Mouse (Mus musculus) layer of hippocampus, adult 2 months (tissue): ENCODE results near the gene Mbd4. TPM values are rescaled to one million over a fixed set of nuclear protein-coding genes. Genes with fewer than 3 reads are reported as not detected.

ENCODE experiments used
- DNase-seq, 2 experiments: peaks; one replicate each; pipeline ENCODE4 v3.0.0; 2022; ENCODE audit warnings: low spot score in 2 of 2
- H3K27ac ChIP-seq: fragments of 200-600 bp; 2 replicates; pipeline ENCODE4 v1.8.1; 2022
- H3K4me3 ChIP-seq: fragments of 200-600 bp; 2 replicates; pipeline ENCODE4 v1.8.1; 2022; ENCODE audit warnings: mild to moderate bottlenecking
- CTCF ChIP-seq: fragments of 200-600 bp; conservative IDR thresholded peaks from 2 replicates; pipeline ENCODE4 v1.8.1; 2022; ENCODE audit warnings: antibody characterized with exemption, mild to moderate bottlenecking, moderate library complexity
- long read RNA-seq, 2 experiments: library from polyadenylated mRNA; stranded (forward); transcript quantifications; one replicate each; pipeline ENCODE4 v2.0.0; 2021; ENCODE audit warnings: borderline mapping rate in 2 of 2
- total RNA-seq, 2 experiments: library from RNA; stranded (reverse); gene quantifications; 2 replicates each; pipeline ENCODE4 v1.2.3; 2021

Mbd4 gene
- total RNA-seq, result 1 to 10 TPM; 6.3 to 6.8 TPM
- long read RNA-seq, experiment 1, partial matches to known transcripts, result 0 of 18 reads
- long read RNA-seq, experiment 1, other reads (novel, unspliced or antisense), result 14 of 18 reads
- long read RNA-seq, experiment 2, partial matches to known transcripts, result 0 of 3 reads
- long read RNA-seq, experiment 2, other reads (novel, unspliced or antisense), result 1 of 3 reads

DNA sequence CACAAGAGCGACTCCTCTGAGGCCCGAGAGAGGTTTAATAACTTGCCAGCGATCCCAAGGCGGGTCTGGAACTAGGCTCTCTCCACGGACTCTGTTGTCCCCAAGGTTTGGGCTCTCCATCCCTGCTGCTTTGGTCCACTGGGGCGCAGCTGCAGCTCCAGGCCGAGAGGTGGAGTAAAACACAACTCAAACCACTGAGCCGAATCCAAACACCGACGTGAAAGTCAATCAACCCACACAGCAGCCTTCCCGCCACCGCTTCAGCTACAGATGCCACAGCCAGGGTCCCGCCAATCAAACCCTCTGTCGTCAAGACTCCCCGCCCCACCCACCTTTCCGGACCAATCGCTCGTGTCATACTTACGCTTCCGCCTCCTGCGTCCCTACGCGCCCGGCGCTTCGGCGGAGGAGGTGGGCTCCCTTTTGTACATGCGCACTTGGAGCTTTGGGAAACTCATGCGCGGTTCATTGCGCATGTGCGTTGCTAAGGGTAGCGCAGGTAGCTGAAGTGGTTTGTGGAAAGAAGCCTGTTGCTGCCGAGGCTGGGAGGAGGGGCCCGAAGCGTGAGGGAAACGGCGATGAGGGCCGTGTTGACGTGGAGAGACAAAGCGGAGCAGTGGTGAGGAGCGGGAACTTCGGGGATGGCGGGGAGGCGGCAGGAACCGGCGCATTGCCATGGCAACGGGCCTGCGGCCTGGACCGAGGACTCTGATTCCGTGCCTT is at the start of gene Mbd4, which contains the start of gene Ift122:
Gene Mbd4, minus strand, starts transcription at position 281 of the 723 bp plus-strand sequence.
Gene Ift122, plus strand, starts transcription at position 380 of the 723 bp plus-strand sequence.
- H3K4me3 ChIP-seq, result peak within 1 kb of the TSS; percentile 67
- peak; percentile 98 to 100 for DNase-seq
- TF ChIP-seq CTCF, result peak; percentile 64
- H3K27ac ChIP-seq, result peak within 1 kb of the TSS; percentile 92

DNA sequence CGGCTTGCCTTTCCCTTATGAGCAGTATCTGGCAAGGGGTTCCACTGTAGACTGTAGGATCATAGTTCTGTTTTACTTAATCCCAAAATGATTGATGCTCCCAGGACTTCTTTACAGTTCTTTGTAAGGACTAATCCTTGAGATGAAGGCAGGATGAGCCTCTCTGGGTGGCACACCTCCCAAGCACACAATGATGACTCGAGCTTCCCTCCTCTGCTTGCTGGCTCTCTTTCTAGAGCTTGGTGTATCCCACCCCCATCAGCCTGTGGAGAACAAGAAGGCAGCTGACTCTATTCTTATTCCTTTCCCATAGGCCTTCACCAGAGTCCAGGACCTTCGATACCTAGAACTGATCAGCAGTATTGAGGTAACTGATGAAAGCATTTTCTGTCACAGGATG is 49.4 kb upstream of the Mbd4 start:
- Histone ChIP-seq H3K4me3 (no peak overlapping the region), H3K27ac (peak overlapping the region; percentile 40; the same call in 1 of the 2 replicates)
- DNase-seq, result no peak
- no peak for TF ChIP-seq CTCF

DNA sequence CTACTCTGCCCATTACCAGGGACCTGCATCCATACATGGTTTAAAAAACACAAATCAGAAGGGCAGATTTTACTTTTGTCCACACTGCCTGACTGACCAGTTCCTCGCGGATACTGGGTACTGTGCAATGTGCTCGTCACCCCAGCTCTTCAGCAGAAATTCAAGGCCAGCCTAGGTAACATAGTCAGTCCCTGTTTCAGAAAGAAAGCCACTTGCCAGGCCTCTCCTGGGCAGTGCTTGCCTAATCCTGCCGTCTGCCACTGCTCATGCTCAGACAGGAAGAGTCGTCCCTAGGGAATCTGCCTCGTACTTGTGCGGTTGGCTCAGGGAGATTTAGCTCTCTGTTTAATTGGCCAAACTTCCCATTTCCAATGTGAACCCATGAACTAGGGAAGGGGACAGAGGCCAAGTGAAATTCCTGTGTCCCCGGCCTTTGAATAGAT is 48.3 kb upstream of the Mbd4 start:
- no peak for TF ChIP-seq CTCF
- peak overlapping the region; percentile 69 for H3K27ac ChIP-seq

DNA sequence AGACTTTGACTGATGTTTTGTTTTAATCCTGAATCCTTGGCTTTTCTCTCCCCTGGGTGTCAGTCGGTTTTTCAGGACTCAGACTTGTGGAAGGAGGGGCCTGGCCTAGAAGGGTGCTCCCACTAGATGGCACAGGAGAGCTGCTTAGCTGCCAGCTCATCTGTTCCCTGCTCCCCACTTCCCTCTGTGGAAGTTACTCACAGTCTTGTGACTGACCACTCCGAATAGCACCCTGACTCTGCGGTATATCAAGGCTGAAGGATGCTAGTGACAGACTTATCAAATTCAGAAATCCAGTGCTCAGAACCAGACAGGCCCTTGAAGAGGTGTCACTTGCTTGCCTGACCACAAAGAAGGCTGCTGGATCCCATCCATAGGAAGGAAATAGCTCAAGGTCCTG is 47.9 kb upstream of the Mbd4 start:
- H3K27ac ChIP-seq, result peak overlapping the region; percentile 69
- DNase-seq, result peak; percentile 76 to 80
- H3K4me3 ChIP-seq, result no peak overlapping the region
- peak; percentile 95 for TF ChIP-seq CTCF

More for the DNA sequence above, 48.3 kb upstream of the Mbd4 start:
- H3K4me3 ChIP-seq, result no peak overlapping the region
- DNase-seq, result no peak

DNA sequence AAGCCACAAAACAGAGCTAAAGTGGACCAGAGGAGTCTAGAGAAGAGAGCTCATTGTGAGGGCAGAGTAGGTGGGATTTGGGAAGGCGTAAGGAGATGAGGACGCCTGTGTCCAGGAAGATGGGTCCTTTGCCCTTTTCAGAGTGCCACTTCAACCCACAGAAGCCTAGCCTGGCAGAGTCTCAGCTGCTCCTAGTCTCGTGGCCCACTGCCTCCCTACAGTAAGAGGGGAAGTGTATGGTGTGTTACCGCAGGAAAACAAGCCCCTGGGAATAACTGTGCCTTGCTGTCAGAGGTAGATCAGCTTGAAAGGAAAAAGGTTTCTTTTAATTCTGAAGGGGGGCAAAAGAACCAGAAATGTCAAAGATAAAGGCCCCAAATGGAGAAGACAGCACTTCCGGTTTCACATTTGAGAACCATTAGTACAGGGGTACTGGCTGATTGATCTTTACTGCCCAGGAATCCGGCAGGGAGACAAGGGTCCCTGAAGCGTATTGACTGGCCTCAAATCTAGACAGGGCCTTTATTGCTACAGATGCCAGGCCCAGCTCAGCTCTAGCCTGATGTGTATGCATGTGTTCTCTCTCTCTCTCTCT is 44.9 kb upstream of the Mbd4 start:
- no peak overlapping the region for H3K27ac ChIP-seq
- no peak for DNase-seq

DNA sequence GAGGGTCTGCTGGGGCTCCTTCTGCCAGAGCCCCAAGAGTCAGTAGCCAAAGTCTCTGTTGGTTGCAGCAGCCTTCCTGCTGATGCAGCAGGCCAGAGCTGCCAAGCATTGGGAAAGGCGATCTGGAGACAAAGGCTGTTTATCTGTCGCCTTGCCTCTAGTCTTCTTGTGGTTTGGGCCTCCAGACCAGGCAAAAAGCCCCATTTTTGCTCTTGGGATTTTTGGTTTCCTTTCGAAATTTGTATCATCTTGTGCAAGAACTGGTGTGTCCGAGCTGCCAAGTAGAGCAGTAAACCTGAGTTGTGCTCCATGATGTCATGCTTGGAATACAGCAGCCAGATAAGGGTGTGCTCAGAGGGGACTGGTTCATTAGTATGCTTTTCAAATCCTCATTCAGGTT is 43.9 kb upstream of the Mbd4 start:
- Histone ChIP-seq H3K27ac (peak overlapping the region; percentile 46), H3K4me3 (no peak overlapping the region)
- no peak for TF ChIP-seq CTCF
- DNase-seq, result no peak

More for the DNA sequence above, 44.9 kb upstream of the Mbd4 start:
- no peak for TF ChIP-seq CTCF
- no peak overlapping the region for H3K4me3 ChIP-seq

DNA sequence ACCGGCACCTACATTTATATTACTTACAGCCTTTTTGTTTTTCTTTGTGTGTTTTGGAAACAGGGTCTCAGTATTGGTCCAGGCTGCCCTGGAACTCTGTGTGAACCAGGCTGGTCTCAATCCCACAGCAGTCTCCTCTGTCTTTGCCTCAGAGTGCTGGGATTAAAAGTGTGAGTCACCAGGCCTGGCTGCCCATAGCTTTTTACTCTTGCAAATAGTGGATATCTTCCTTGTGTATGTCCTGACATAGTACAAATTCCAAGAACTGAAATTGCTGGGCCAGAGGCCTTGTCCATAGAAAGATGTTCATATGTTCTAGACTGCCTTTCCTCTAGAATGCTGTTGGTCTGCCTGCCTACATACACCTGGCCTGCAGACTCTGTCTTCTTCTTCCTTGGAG is 43.2 kb upstream of the Mbd4 start:
- TF ChIP-seq CTCF, result no peak
- peak overlapping the region; percentile 46 for H3K27ac ChIP-seq
- DNase-seq, result no peak
- no peak overlapping the region for H3K4me3 ChIP-seq

DNA sequence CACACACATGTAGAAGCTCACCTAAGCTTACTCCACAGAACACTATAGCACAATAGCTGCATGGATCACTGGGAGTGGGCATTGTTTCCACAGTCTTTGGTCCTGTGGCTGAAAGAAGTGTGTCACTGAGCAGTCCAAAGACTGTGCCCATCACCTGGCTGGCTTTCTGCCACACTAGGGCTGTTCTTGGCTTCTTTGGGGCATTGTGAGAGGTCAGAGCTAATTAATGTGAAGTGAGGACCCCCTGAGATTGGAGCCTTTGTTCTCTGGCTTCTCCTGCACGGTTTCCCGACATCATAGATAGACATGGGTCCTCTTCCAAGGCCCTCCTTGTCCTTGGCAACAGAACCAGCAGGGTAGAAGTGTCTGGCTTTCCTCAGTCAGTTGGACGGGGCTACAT is 39.2 kb upstream of the Mbd4 start:
- H3K27ac ChIP-seq, result peak overlapping the region; percentile 85

DNA sequence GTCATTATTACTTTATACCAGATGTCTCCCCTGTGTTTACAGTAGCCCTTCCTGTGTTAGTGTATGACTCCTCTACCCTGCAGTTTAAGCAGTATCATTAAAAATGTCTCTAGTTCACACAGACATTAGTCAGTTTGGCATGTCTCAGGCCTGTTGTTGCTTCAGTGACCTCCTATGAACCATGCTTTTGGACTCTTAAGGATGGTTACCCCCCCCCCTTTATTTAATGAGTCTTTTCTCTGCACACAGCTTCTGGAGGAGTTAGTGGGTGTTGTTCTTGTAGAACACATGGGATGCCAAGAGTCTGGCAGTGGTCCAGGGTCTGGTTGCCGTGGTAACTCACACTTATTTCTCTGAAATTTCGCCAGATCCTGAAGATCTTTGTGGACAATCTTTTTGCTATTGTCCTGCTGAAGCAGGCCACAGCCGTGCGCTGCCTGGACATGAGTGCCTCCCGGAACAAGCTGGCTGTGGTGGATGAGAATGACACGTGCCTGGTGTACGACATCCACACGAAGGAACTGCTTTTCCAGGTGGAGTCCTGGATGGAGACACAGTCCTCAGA is 38.4 kb upstream of the Mbd4 start:
- no peak for TF ChIP-seq CTCF
- Histone ChIP-seq H3K27ac (peak overlapping the region; percentile 85), H3K4me3 (no peak overlapping the region)
- DNase-seq, result peak; percentile 76 to 78

More for the DNA sequence above, 39.2 kb upstream of the Mbd4 start:
- DNase-seq, result no peak
- TF ChIP-seq CTCF, result no peak
- H3K4me3 ChIP-seq, result no peak overlapping the region

DNA sequence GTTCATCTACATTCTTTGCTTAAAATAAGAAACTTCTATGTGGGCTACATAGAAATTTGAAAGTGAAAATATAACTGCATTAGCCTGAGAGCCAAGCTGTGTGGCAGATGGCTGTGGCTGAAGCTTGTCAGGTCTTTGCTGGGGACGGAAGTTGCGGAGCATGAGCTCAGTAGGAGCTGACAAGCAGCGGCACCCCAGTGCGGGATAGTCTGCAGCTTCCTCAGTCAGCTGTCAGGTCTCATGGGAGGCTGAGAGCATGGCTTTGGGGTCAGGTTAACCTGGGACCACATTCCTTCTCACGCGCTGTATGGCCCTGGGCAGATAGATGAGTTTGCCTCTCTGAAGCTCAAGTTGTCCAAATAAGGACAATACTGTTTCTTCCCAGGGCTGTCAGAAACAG is 37.9 kb upstream of the Mbd4 start:
- peak; percentile 26 to 62 for DNase-seq
- TF ChIP-seq CTCF, result no peak
- Histone ChIP-seq H3K4me3 (no peak overlapping the region), H3K27ac (peak overlapping the region; percentile 85)

DNA sequence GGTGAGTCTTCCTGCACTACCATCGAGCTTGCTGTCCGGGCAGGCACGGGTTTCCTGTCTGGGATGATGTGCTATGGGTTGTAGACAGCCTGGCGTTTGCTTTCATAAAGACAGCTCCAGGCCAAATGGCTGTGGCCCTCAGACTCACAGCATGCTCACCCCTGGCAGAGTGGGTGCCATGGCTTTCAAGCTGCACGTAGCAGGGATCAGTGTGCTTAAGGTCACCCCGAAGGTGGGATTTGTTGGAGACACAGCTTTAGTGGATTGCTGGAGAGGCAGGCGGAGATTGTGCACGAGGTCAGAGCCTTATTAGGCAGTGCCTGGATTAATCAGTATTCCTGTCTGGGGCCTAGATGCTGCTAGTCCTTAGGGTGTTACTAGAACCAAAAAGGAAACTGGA is 37.4 kb upstream of the Mbd4 start:
- no peak overlapping the region for H3K4me3 ChIP-seq
- no peak for DNase-seq
- peak overlapping the region; percentile 85 for H3K27ac ChIP-seq
- no peak for TF ChIP-seq CTCF

DNA sequence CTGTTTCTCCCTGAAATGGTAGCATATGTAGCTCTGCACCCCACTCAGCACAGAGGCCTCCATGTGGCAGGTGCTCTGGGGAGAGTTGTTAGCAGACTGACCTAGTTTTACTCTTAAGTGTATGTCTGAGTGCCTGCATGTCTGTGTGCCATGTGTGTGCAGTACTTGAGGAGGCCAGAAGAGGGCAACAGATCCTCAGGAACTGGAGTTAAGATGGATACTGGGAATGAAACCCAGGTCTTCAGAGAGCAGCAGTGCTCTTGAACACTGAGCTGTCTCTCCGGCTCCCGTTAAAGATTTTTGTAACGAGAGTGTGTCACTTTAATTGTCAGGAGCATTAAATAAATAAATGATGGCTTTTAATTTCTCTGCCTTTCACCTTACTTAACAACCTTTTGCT is 35.1 kb upstream of the Mbd4 start:
- peak; percentile 71 for TF ChIP-seq CTCF
- DNase-seq, result no peak
- Histone ChIP-seq H3K27ac (no peak overlapping the region), H3K4me3 (no peak overlapping the region)

DNA sequence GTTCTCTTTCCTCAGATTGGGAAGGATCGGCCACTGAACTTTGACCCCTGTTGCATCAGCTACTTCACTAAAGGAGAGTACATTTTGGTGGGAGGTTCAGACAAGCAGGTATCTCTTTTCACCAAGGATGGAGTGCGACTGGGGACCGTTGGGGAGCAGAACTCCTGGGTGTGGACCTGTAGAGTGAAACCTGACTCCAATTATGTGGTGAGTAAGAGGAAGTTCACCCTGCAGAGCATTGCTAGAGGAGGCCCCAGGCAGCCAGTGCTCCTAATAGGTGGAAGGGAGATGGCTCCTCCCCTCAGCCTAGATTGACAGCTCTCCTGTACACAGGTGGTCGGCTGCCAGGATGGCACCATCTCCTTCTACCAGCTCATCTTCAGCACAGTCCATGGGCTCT is 33.7 kb upstream of the Mbd4 start:
- no peak for DNase-seq
- no peak for TF ChIP-seq CTCF
- no peak overlapping the region for H3K4me3 ChIP-seq
- no peak overlapping the region for H3K27ac ChIP-seq

DNA sequence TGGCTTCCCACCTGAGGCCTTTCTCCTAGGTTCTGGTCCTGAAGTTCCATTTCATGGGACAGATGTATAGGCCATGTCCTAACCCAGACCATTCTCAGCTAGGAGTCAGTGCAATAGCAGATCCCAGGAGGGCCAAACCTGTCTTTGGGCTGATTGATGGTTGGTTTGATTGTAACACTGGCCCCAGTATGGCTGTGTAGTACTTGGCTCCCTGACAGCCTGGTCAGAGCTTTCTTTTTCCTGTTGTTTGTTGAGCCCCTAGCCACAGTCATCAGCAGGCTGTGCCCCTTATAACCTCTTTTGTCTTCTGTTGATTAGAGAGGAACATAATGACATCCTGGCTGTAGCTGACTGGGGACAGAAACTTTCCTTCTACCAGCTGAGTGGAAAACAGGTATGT is 30.8 kb upstream of the Mbd4 start:
- DNase-seq, result no peak
- Histone ChIP-seq H3K4me3 (no peak overlapping the region), H3K27ac (no peak overlapping the region)
- no peak for TF ChIP-seq CTCF
